Mouse (Mus musculus): ENCODE results near the gene Telo2. TPM values are rescaled to one million over a fixed set of nuclear protein-coding genes. Genes with fewer than 3 reads are reported as not detected.

Gene Telo2
- polyA plus RNA-seq, 1 experiment from 2014 or later: 24.2 TPM

GRCm38 (mm10) chr17:25082081-25082847 is 33.5 kb downstream of the Telo2 start:
- Histone ChIP-seq H3K27me3 (ENCODE audit: insufficient read depth, low read length) (no peaks in the 10 kb centered on the region), H3K9ac (ENCODE audit: low read depth, low read length) (no peak overlapping the region), H3K4me3 (replicated peaks; ENCODE audit: low read depth, low read length) (no peak overlapping the region), H3K36me3 (ENCODE audit: insufficient read depth, low read length) (no peaks in the 10 kb centered on the region), H3K9me3 (replicated peaks; ENCODE audit: low read length) (no peaks in the 10 kb centered on the region), H3K27ac (peak overlapping the region; percentile 94), H3K4me2 (ENCODE audit: low read length) (peak overlapping the region; percentile 63; the same call in 1 of the 2 replicates), H3K4me1 (replicated peaks; ENCODE audit: insufficient read depth, low read length) (peaks cover 17% of the 10 kb centered on the region; the same call in 1 of the 2 replicates)
- 40% methylated on average over 14 of the region's 14 CpGs for WGBS
- ATAC-seq (replicated peaks; ENCODE audit: low FRiP score, low read depth) (no peak), DNase-seq (ENCODE audit: low spot score) (peak; percentile 81)
- peak; percentile 36; the same call in 1 of the 2 replicates for TF ChIP-seq CTCF (IDR thresholded peaks at IDR 0.05; ENCODE audit: low read depth)

GRCm38 (mm10) chr17:25080960-25081381 is 34.8 kb downstream of the Telo2 start:
- Histone ChIP-seq H3K9ac (ENCODE audit: low read depth, low read length) (peak overlapping the region; percentile 65), H3K9me3 (replicated peaks; ENCODE audit: low read length) (no peaks in the 10 kb centered on the region), H3K4me3 (replicated peaks; ENCODE audit: low read depth, low read length) (peak overlapping the region; percentile 42), H3K27me3 (ENCODE audit: insufficient read depth, low read length) (no peaks in the 10 kb centered on the region), H3K36me3 (ENCODE audit: insufficient read depth, low read length) (no peaks in the 10 kb centered on the region), H3K27ac (peak overlapping the region; percentile 94), H3K4me2 (ENCODE audit: low read length) (peak overlapping the region; percentile 63), H3K4me1 (replicated peaks; ENCODE audit: insufficient read depth, low read length) (peaks cover 17% of the 10 kb centered on the region; the same call in 1 of the 2 replicates)
- TF ChIP-seq CTCF (IDR thresholded peaks at IDR 0.05; ENCODE audit: low read depth): no peak
- DNase-seq (ENCODE audit: low spot score): peak; percentile 87
- no peak for ATAC-seq (replicated peaks; ENCODE audit: low FRiP score, low read depth)
- 56% methylated on average over 11 of the region's 11 CpGs for WGBS

GRCm38 (mm10) chr17:25080210-25080609 is 35.6 kb downstream of the Telo2 start:
- Histone ChIP-seq H3K36me3 (ENCODE audit: insufficient read depth, low read length) (no peaks in the 10 kb centered on the region), H3K4me3 (replicated peaks; ENCODE audit: low read depth, low read length) (peak overlapping the region; percentile 42), H3K4me1 (replicated peaks; ENCODE audit: insufficient read depth, low read length) (peaks cover 17% of the 10 kb centered on the region; the same call in 1 of the 2 replicates), H3K27ac (peak overlapping the region; percentile 94), H3K9me3 (replicated peaks; ENCODE audit: low read length) (no peaks in the 10 kb centered on the region), H3K9ac (ENCODE audit: low read depth, low read length) (peak overlapping the region; percentile 65), H3K4me2 (ENCODE audit: low read length) (peak overlapping the region; percentile 63), H3K27me3 (ENCODE audit: insufficient read depth, low read length) (no peaks in the 10 kb centered on the region)
- 77% methylated on average over 13 of the region's 13 CpGs for WGBS
- ATAC-seq (replicated peaks; ENCODE audit: low FRiP score, low read depth): no peak
- no peak for TF ChIP-seq CTCF (IDR thresholded peaks at IDR 0.05; ENCODE audit: low read depth)
- DNase-seq (ENCODE audit: low spot score): no peak

- Histone ChIP-seq H3K9me3 (replicated peaks; ENCODE audit: low read length) (no peaks in the 10 kb centered on the region), H3K27ac (peak overlapping the region; percentile 8; the same call in 1 of the 2 replicates), H3K4me3 (replicated peaks; ENCODE audit: low read depth, low read length) (peak overlapping the region; percentile 42), H3K4me2 (ENCODE audit: low read length) (peak overlapping the region; percentile 63), H3K36me3 (ENCODE audit: insufficient read depth, low read length) (no peaks in the 10 kb centered on the region), H3K9ac (ENCODE audit: low read depth, low read length) (peak overlapping the region; percentile 65; the same call in 1 of the 2 replicates), H3K4me1 (replicated peaks; ENCODE audit: insufficient read depth, low read length) (peaks cover 8% of the 10 kb centered on the region; the same call in 1 of the 2 replicates), H3K27me3 (ENCODE audit: insufficient read depth, low read length) (no peaks in the 10 kb centered on the region)
- WGBS: 46% methylated on average over 13 of the region's 13 CpGs
- no peak for TF ChIP-seq CTCF (IDR thresholded peaks at IDR 0.05; ENCODE audit: low read depth)
- peak; percentile 64 for DNase-seq (ENCODE audit: low spot score)
- ATAC-seq (replicated peaks; ENCODE audit: low FRiP score, low read depth): no peak
Observed at GRCm38 (mm10) chr17:25077771-25078372, 37.9 kb downstream of the Telo2 start.

- H3K9ac ChIP-seq (ENCODE audit: low read depth, low read length): no peak overlapping the region
- H3K4me3 ChIP-seq (replicated peaks; ENCODE audit: low read depth, low read length): no peak overlapping the region
- TF ChIP-seq CTCF (IDR thresholded peaks at IDR 0.05; ENCODE audit: low read depth): no peak
- 91% methylated on average over 4 of the region's 4 CpGs for WGBS
- H3K27ac ChIP-seq: no peak overlapping the region
- ATAC-seq (replicated peaks; ENCODE audit: low FRiP score, low read depth) (no peak), DNase-seq (ENCODE audit: low spot score) (no peak)
- H3K36me3 ChIP-seq (ENCODE audit: insufficient read depth, low read length): no peaks in the 10 kb centered on the region
- no peaks in the 10 kb centered on the region for H3K27me3 ChIP-seq (ENCODE audit: insufficient read depth, low read length)
- peak overlapping the region; percentile 63 for H3K4me2 ChIP-seq (ENCODE audit: low read length)
- no peaks in the 10 kb centered on the region for H3K9me3 ChIP-seq (replicated peaks; ENCODE audit: low read length)
- H3K4me1 ChIP-seq (replicated peaks; ENCODE audit: insufficient read depth, low read length): peaks cover 6% of the 10 kb centered on the region; the same call in 1 of the 2 replicates
Observed at GRCm38 (mm10) chr17:25076906-25077305, 38.9 kb downstream of the Telo2 start.

GRCm38 (mm10) chr17:25068690-25069089 is 47.1 kb downstream of the Telo2 start:
- Histone ChIP-seq H3K4me1 (replicated peaks; ENCODE audit: insufficient read depth, low read length) (no peaks in the 10 kb centered on the region), H3K36me3 (ENCODE audit: insufficient read depth, low read length) (no peaks in the 10 kb centered on the region), H3K4me2 (ENCODE audit: low read length) (no peak overlapping the region), H3K9me3 (replicated peaks; ENCODE audit: low read length) (no peaks in the 10 kb centered on the region), H3K27ac (peak overlapping the region; percentile 62; the same call in 1 of the 2 replicates), H3K27me3 (ENCODE audit: insufficient read depth, low read length) (no peaks in the 10 kb centered on the region), H3K9ac (ENCODE audit: low read depth, low read length) (no peak overlapping the region), H3K4me3 (replicated peaks; ENCODE audit: low read depth, low read length) (no peak overlapping the region)
- ATAC-seq (replicated peaks; ENCODE audit: low FRiP score, low read depth) (no peak), DNase-seq (ENCODE audit: low spot score) (no peak)
- WGBS: 63% methylated on average over 2 of the region's 2 CpGs
- no peak for TF ChIP-seq CTCF (IDR thresholded peaks at IDR 0.05; ENCODE audit: low read depth)
